Mouse (Mus musculus) E14TG2a.4 (cell line): ENCODE results near the gene Esyt2.
"Not testable (repeated sequence)": the region's sequence is repeated elsewhere in the genome, so short reads cannot be mapped to it uniquely, and the experiment has no call there.

Source experiments
- CTCF ChIP-seq: conservative IDR thresholded peaks from 2 replicates; pipeline ENCODE4 v1.5.1; 2014; ENCODE audit warnings: low read length
- NANOG ChIP-seq: IDR thresholded peaks from 2 replicates; pipeline ENCODE4 v1.6.1; 2014; ENCODE audit warnings: borderline replicate concordance, low read length, mixed read lengths

- not testable (repeated sequence) for TF ChIP-seq CTCF, NANOG
Measured at GRCm38 (mm10) chr12:116275086-116275485, 5.9 kb upstream of the Esyt2 start, which contains the start of gene Gm11027.
